Mouse (Mus musculus) G1E (cell line): Measurements from ENCODE around the gene Fam171a2. TPM values are rescaled to one million over a fixed set of nuclear protein-coding genes. Genes with fewer than 3 reads are reported as not detected.

ENCODE experiments used
- ATAC-seq: 2 replicates; pipeline ENCODE4 v1.8.0; 2016; ENCODE audit warnings: mild to moderate bottlenecking; ENCODE audit not compliant: insufficient number of reproducible peaks, poor library complexity, low FRiP score, severe bottlenecking; ENCODE audit errors: extremely low read depth
- DNase-seq: peaks from one replicate; pipeline ENCODE4 v3.0.0; 2012; ENCODE audit warnings: low spot score
- H3K27me3 ChIP-seq: 2 replicates; pipeline ENCODE4 v1.6.1; 2012; ENCODE audit warnings: mild to moderate bottlenecking, low read length, inconsistent platforms; ENCODE audit not compliant: insufficient read depth
- H3K36me3 ChIP-seq: replicated peaks from 2 replicates; pipeline ENCODE3; 2012; ENCODE audit warnings: mild to moderate bottlenecking, inconsistent platforms
- H3K4me1 ChIP-seq: 2 replicates; pipeline ENCODE4 v1.6.1; 2012; ENCODE audit warnings: low read depth, low read length, inconsistent platforms, mixed read lengths; ENCODE audit not compliant: insufficient read depth
- H3K4me3 ChIP-seq: 2 replicates; pipeline ENCODE4 v1.5.1; 2012; ENCODE audit warnings: low read depth, mild to moderate bottlenecking, inconsistent platforms, low read length, moderate library complexity, mixed read lengths
- H3K9me3 ChIP-seq: replicated peaks from 2 replicates; pipeline ENCODE4 v1.6.1; 2012; ENCODE audit warnings: inconsistent platforms
- CTCF ChIP-seq: IDR thresholded peaks from 2 replicates; pipeline ENCODE4 v1.5.1; 2012; ENCODE audit warnings: low read depth, low read length, inconsistent platforms, mixed read lengths
- GATA1 ChIP-seq: IDR thresholded peaks from 2 replicates; pipeline ENCODE4 v1.6.1; 2012; ENCODE audit warnings: borderline replicate concordance, low read length, inconsistent platforms, mixed read lengths
- GATA2 ChIP-seq: IDR thresholded peaks from 2 replicates; pipeline ENCODE4 v1.6.1; 2012; ENCODE audit warnings: low read depth, low read length, inconsistent platforms, borderline replicate concordance
- POLR2AphosphoS5 ChIP-seq: IDR thresholded peaks from 2 replicates; pipeline ENCODE4 v1.6.1; 2012; ENCODE audit warnings: low read depth, low read length, inconsistent platforms; ENCODE audit not compliant: insufficient replicate concordance
- TAL1 ChIP-seq: conservative IDR thresholded peaks from 2 replicates; pipeline ENCODE4 v1.6.1; 2012; ENCODE audit warnings: low read depth, low read length, inconsistent platforms, mixed read lengths
- polyA plus RNA-seq: library from polyadenylated mRNA; stranded (reverse); fragments of >175 nt; gene quantifications from 2 replicates; pipeline ENCODE4 v1.2.3, GENCODE M21; 2012
- total RNA-seq, 2 experiments: library from RNA; stranded (forward) in 1 of 2; stranded (reverse) in 1 of 2; fragments of 200-1000 nt in 1 of 2; fragments of >200 nt in 1 of 2; fragmentation: Nextera tagmentation in 1 of 2; gene quantifications; 2 replicates each; pipeline ENCODE4 v1.2.3; 2014 to 2017

Gene Fam171a2
- total and polyA plus RNA-seq, 3 experiments: 0.05 to 0.16 TPM; not detected in 1

DNA sequence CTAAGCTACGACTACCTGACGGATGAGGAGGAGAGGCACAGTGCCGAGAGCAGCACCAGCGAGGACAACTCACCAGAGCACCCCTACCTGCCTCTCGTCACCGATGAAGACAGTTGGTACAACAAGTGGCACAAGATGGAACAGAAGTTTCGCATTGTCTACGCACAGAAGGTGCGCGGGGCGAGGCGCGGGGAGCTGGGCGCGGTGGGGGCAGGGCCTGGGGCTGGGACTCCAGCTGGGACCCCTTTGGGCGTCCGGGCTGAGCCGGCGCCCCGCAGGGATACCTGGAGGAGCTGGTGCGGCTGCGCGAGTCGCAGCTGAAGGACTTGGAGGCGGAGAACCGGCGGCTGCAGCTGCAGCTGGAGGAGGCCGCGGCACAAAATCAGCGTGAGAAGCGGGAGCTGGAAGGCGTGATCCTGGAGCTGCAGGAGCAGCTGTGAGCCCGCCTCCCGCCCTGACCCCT lies 47.8 kb downstream of the Fam171a2 start:
- Histone ChIP-seq H3K27me3 (peaks cover 56% of the 10 kb centered on the region), H3K4me3 (no peak overlapping the region)
- no peak for ATAC-seq

DNA sequence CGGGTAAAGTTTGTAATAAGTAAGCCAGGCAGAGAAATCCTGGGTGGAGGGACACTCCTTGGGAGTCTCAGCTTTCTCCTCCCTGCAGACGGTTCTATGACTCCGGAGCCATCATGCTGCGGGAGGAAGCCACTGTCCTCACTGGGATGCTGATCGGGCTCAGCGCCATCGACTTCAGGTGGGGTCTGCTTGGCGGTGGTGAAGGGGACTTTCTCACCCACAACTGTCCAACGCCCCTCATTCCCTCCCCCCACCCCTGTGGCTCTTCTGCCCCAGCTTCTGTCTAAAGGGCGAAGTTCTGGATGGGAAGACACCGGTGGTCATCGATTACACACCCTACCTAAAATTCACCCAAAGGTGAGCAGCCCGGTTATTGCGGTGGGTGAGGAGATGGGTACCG lies 48.4 kb downstream of the Fam171a2 start:
- DNase-seq (no peak), ATAC-seq (no peak)
- no peak for TF ChIP-seq GATA1
- TF ChIP-seq GATA2: no peak
- TF ChIP-seq CTCF: no peak
- TF ChIP-seq TAL1: no peak
- no peak for TF ChIP-seq POLR2AphosphoS5
- H3K27me3 ChIP-seq: peaks cover 61% of the 10 kb centered on the region
- H3K4me1 ChIP-seq: peaks cover 4% of the 10 kb centered on the region; the same call in 1 of the 2 replicates
- no peak overlapping the region for H3K4me3 ChIP-seq
- H3K9me3 ChIP-seq: no peaks in the 10 kb centered on the region
- H3K36me3 ChIP-seq: peaks cover 27% of the 10 kb centered on the region

More for the DNA sequence above, 47.8 kb downstream of the Fam171a2 start:
- Histone ChIP-seq H3K4me1 (peaks cover 5% of the 10 kb centered on the region; the same call in 1 of the 2 replicates), H3K9me3 (no peaks in the 10 kb centered on the region), H3K36me3 (peaks cover 33% of the 10 kb centered on the region)
- no peak for DNase-seq
- TF ChIP-seq POLR2AphosphoS5 (no peak), GATA1 (no peak), CTCF (no peak), GATA2 (no peak), TAL1 (no peak)

DNA sequence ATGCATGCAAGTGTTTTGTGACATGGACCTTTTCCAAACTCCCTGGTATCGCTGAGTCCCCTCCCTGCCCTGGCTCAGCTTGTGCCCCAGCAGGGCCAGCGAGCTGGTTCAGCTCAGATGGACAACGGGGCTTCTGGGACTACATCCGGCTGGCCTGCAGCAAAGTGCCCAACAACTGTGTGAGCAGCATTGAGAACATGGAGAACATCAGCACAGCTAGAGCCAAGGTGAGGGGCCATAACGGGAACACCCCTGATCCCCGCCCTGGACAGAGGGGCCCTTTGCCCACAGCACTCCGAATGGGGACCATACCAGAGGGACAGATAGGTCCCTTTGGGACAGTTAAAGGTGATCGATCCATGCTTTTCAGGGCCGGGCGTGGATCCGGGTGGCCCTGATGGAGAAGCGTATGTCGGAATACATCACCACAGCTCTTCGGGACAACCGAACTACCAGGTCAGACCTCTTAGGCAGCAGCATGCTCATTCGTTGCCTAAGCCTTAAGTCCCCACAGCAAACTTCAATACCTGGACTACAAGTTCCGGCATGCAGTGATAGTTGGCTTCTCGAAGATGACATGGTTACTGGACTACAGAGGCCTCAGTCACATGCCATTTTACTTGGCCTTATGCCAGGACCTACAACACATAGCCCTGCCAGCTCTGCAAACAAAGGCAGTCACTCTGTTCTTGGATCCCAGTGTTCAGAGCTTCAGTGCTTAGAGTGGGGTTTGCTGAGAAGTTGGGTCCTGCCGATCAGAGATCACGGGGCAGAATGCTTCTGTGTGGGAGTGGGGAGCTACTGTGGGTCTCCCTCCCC lies 49.3 kb downstream of the Fam171a2 start:
- no peak overlapping the region for H3K4me3 ChIP-seq
- no peak for ATAC-seq
- TF ChIP-seq GATA1 (no peak), GATA2 (no peak), CTCF (no peak), TAL1 (no peak), POLR2AphosphoS5 (no peak)
- H3K27me3 ChIP-seq: peaks cover 69% of the 10 kb centered on the region
- H3K4me1 ChIP-seq: peaks cover 12% of the 10 kb centered on the region
- peaks cover 18% of the 10 kb centered on the region for H3K36me3 ChIP-seq
- H3K9me3 ChIP-seq: no peaks in the 10 kb centered on the region
- DNase-seq: no peak

DNA sequence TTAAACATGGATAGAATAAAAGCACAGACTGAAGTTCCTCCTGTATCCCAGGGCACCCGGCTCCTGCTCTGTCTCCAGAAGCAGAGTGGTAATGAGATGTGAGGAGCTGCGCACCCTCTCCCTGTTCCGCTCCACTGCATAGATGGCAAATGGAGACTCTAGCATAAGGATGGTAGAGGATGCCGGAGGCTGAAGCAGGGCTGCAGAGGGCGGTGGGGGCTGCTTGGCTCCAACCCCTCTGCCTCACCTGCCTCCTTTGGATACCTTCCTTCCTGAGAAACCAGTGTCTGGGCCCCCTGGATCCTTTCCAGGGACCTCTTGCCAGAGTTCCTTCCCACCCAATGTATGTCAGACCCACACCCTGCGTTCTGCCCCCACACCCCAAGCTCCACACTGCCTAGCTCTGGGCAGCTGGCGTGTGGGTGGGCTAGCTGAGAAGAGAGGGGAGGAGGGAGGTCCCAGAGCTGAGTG lies 50.8 kb downstream of the Fam171a2 start:
- TF ChIP-seq CTCF: no peak
- no peak for TF ChIP-seq GATA1
- TF ChIP-seq GATA2: no peak
- TF ChIP-seq TAL1: no peak
- no peak for TF ChIP-seq POLR2AphosphoS5
- Histone ChIP-seq H3K9me3 (no peaks in the 10 kb centered on the region), H3K4me1 (peaks cover 20% of the 10 kb centered on the region), H3K27me3 (peaks cover 83% of the 10 kb centered on the region), H3K4me3 (no peak overlapping the region), H3K36me3 (peaks cover 3% of the 10 kb centered on the region)
- DNase-seq (no peak), ATAC-seq (no peak)

DNA sequence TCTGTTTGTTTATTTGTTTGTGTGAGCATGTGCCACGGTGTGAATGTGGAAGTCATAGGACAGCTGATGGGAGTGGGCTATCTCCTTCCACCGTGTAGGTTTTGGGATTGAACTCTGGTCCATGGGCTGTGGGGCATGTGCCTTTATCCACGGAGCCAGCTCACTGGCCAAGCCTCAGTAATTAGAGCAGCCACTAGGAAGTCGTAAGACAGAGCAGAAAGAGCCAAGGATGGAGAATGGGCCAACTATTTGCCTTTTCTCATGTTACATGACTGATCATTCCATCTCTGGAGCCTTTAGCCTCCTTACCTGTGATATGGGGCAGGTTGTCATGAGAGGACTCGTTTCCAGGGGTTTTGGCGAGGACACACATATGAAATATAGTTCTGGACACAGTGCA lies 51.2 kb downstream of the Fam171a2 start:
- Histone ChIP-seq H3K4me3 (no peak overlapping the region), H3K36me3 (no peaks in the 10 kb centered on the region), H3K4me1 (peaks cover 20% of the 10 kb centered on the region), H3K9me3 (no peaks in the 10 kb centered on the region), H3K27me3 (peaks cover 85% of the 10 kb centered on the region)
- DNase-seq: no peak
- no peak for ATAC-seq
- no peak for TF ChIP-seq CTCF
- no peak for TF ChIP-seq GATA1
- TF ChIP-seq GATA2: no peak
- TF ChIP-seq POLR2AphosphoS5: no peak
- TF ChIP-seq TAL1: no peak

DNA sequence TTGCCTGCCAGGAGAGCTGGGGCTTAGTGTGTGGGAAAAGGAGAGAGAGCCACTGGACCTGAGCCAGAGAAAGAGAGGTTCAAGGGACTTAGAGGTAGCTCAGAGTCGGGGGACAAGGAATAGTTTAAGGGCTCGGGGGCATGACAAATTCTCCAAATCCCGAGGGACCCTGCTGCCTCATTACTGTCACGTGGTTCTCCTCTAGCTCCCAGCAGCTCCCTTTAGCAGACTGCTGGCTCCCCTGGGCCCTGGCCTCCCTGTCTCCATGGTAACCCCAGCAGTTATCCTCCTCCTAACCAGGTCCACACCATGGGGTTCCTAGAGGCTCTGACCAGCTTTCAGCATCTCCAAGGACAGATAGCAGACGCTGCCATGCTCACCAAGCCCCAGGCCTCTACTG lies 52.2 kb downstream of the Fam171a2 start:
- Histone ChIP-seq H3K36me3 (no peaks in the 10 kb centered on the region), H3K4me1 (peaks cover 16% of the 10 kb centered on the region), H3K4me3 (no peak overlapping the region), H3K27me3 (peaks cover 90% of the 10 kb centered on the region), H3K9me3 (no peaks in the 10 kb centered on the region)
- DNase-seq: no peak
- TF ChIP-seq GATA1 (no peak), CTCF (no peak), POLR2AphosphoS5 (no peak), TAL1 (no peak), GATA2 (no peak)
- ATAC-seq: no peak
